Mouse (Mus musculus): ENCODE measurements at regions not wholly inside any gene's neighbourhood (a gene's known extent, or its start where the extent isn't known, plus 50 kb on each side); places are given as distances from the start of the nearest gene placed in this dataset.

DNA sequence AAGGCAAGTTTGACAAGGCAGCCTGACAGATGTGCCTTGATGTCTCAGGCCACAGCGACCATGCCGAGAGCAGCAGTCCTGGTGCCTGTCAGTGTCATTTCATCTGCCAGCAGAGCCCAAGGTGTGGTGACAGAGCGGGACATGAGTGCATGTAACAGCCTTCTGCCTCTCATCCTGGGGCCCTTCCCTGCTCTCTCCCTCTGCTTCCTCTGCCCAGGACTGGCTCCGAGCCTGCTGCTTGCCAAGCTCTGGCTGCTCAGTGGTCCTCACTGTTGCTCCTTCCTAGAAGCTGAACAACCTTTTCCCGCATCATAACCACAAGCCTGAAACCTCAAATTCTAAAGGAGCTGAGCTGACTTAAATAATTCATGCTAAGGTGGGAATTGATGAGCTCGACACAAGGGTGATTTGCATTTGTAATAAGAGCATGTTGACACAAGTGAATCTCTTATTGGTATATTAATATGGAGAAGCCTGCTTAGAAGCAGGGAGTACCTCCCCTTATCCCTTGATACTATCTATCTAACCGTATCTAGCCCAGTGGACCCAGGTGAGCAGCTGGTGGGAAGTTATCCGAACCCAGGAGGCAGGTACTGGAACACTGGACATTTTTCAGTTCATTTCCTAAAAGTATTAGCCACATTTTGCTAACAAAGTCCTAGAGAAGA, 186.8 kb downstream of the Stk31 start:
- no peaks in the 10 kb centered on the region for H3K4me1 ChIP-seq (ENCODE audit: control insufficient read depth, insufficient read depth, low read length)
- no peaks in the 10 kb centered on the region for H3K36me3 ChIP-seq (ENCODE audit: control insufficient read depth, insufficient read depth, low read length)
- WGBS, result 69% methylated on average over 8 of the region's 8 CpGs
- no peak for ATAC-seq
- H3K9me3 ChIP-seq (ENCODE audit: control insufficient read depth, low read length), result no peaks in the 10 kb centered on the region
- H3K27ac ChIP-seq (ENCODE audit: low read length), result no peak overlapping the region
- H3K27me3 ChIP-seq (replicated peaks; ENCODE audit: control insufficient read depth, insufficient read depth, low read length), result no peaks in the 10 kb centered on the region
- no peak overlapping the region for H3K4me2 ChIP-seq (ENCODE audit: low read depth, low read length)
- no peak overlapping the region for H3K9ac ChIP-seq (ENCODE audit: low read depth, low read length)
- H3K4me3 ChIP-seq (ENCODE audit: low read length), result no peak overlapping the region

- no peak overlapping the region for H3K27ac ChIP-seq (ENCODE audit: low read length)
- no peak overlapping the region for H3K4me2 ChIP-seq (ENCODE audit: low read depth, low read length)
- H3K4me1 ChIP-seq (ENCODE audit: control insufficient read depth, insufficient read depth, low read length), result no peaks in the 10 kb centered on the region
- ATAC-seq, result no peak
- 50% methylated on average over 5 of the region's 5 CpGs for WGBS
- H3K9ac ChIP-seq (ENCODE audit: low read depth, low read length), result no peak overlapping the region
- no peaks in the 10 kb centered on the region for H3K27me3 ChIP-seq (replicated peaks; ENCODE audit: control insufficient read depth, insufficient read depth, low read length)
- no peaks in the 10 kb centered on the region for H3K36me3 ChIP-seq (ENCODE audit: control insufficient read depth, insufficient read depth, low read length)
- no peak overlapping the region for H3K4me3 ChIP-seq (ENCODE audit: low read length)
- no peaks in the 10 kb centered on the region for H3K9me3 ChIP-seq (ENCODE audit: control insufficient read depth, low read length)
Observed at GRCm38 (mm10) chr6:49586553-49586952, 191.1 kb downstream of the Stk31 start.

DNA sequence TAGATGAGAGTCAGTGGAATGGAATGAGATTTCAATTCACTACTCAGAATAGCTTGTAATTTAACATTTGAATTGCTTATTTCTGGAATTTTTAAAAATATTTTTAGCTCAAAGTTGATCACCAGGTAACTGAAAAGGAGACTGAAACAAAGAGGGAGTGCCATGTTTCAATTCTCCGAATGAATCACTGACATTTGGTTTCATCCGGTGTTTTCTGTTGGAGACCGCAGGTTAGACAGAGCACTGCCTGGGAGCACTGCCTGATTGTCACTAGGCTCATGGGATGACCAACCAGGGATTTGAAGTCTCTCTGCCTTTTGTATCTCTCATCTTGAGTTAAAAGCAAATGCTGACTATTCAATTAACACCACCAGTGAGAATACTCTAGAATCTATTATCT, 193.3 kb downstream of the Stk31 start:
- no peaks in the 10 kb centered on the region for H3K9me3 ChIP-seq (ENCODE audit: control insufficient read depth, low read length)
- 96% methylated on average over 3 of the region's 3 CpGs for WGBS

DNA sequence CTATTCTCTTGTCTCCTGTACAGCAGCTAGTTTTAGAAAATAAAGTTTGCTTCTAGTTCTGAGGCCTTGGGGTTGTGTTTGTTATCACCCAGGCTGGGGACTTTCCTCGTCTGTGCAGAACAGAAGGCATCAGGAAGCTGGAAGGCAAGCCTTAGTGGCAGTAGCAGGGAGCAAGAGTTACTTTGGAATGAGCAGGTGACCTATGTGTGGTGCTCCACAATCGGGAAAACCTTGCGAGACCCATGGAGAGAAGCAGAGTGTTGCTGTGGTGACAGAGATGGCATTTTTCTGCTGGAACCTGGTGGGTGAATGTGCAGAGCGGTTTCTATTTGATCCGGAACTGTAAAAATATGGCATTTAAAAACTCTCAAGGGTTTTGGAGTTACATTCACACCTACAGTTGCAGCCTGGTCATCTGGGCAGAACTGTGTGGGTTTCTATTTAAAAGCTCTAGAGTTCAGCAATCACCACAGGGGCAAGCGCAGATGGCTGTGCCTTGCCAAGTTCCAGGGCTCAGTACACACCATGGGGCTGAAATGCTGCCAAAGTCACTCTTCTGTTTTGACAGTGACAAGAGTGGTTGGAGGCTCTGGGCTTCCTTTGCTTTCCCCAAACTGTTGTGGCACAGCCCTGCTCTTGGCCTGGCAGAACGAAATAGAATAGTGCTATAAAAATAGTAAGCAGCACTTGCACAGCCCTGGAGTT, 195.7 kb downstream of the Stk31 start:
- Histone ChIP-seq H3K4me2 (ENCODE audit: low read depth, low read length) (no peak overlapping the region), H3K9ac (ENCODE audit: low read depth, low read length) (no peak overlapping the region), H3K4me3 (ENCODE audit: low read length) (no peak overlapping the region), H3K27ac (ENCODE audit: low read length) (no peak overlapping the region), H3K36me3 (ENCODE audit: control insufficient read depth, insufficient read depth, low read length) (no peaks in the 10 kb centered on the region), H3K27me3 (replicated peaks; ENCODE audit: control insufficient read depth, insufficient read depth, low read length) (no peaks in the 10 kb centered on the region), H3K9me3 (ENCODE audit: control insufficient read depth, low read length) (no peaks in the 10 kb centered on the region), H3K4me1 (ENCODE audit: control insufficient read depth, insufficient read depth, low read length) (no peaks in the 10 kb centered on the region)
- no peak for ATAC-seq
- WGBS, result 80% methylated on average over 7 of the region's 7 CpGs

More for the DNA sequence above, 193.3 kb downstream of the Stk31 start:
- no peak overlapping the region for H3K27ac ChIP-seq (ENCODE audit: low read length)
- H3K9ac ChIP-seq (ENCODE audit: low read depth, low read length), result no peak overlapping the region
- H3K4me1 ChIP-seq (ENCODE audit: control insufficient read depth, insufficient read depth, low read length), result no peaks in the 10 kb centered on the region
- no peak for ATAC-seq
- H3K4me3 ChIP-seq (ENCODE audit: low read length), result no peak overlapping the region
- H3K36me3 ChIP-seq (ENCODE audit: control insufficient read depth, insufficient read depth, low read length), result no peaks in the 10 kb centered on the region
- no peak overlapping the region for H3K4me2 ChIP-seq (ENCODE audit: low read depth, low read length)
- no peaks in the 10 kb centered on the region for H3K27me3 ChIP-seq (replicated peaks; ENCODE audit: control insufficient read depth, insufficient read depth, low read length)

GRCm38 (mm10) chr6:49591632-49592000, 196.2 kb downstream of the Stk31 start:
- H3K4me2 ChIP-seq (ENCODE audit: low read depth, low read length), result no peak overlapping the region
- H3K4me3 ChIP-seq (ENCODE audit: low read length), result no peak overlapping the region
- no peaks in the 10 kb centered on the region for H3K9me3 ChIP-seq (ENCODE audit: control insufficient read depth, low read length)
- no peaks in the 10 kb centered on the region for H3K27me3 ChIP-seq (replicated peaks; ENCODE audit: control insufficient read depth, insufficient read depth, low read length)
- H3K4me1 ChIP-seq (ENCODE audit: control insufficient read depth, insufficient read depth, low read length), result no peaks in the 10 kb centered on the region
- 79% methylated on average over 2 of the region's 2 CpGs for WGBS
- H3K27ac ChIP-seq (ENCODE audit: low read length), result no peak overlapping the region
- no peak overlapping the region for H3K9ac ChIP-seq (ENCODE audit: low read depth, low read length)
- no peaks in the 10 kb centered on the region for H3K36me3 ChIP-seq (ENCODE audit: control insufficient read depth, insufficient read depth, low read length)
- ATAC-seq, result no peak

DNA sequence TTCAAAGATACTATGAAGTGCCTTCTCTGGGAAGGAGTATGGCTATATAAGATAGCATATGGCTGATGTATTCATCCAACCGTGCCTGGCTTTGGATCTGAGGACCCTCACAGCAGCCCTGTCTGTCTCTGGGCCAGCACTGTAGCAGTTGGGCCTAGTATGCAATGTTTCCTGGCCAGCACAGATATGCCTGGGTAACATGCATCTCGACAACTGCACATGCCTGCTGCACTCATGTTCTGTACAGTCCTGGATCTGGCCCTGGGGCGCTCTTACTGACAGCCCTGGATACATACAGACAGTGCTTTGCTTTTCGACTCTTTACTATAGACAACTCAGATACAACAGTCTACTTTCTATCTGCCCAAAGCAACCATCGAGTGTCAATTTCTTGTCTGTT, 197.3 kb downstream of the Stk31 start:
- ATAC-seq, result no peak
- no peaks in the 10 kb centered on the region for H3K4me1 ChIP-seq (ENCODE audit: control insufficient read depth, insufficient read depth, low read length)

GRCm38 (mm10) chr6:49603201-49603600, 207.8 kb downstream of the Stk31 start:
- whole genome bisulfite sequencing, result 67% methylated on average over 1 of the region's 1 CpGs
- no peak overlapping the region for H3K4me2 ChIP-seq (ENCODE audit: low read depth, low read length)
- no peak for ATAC-seq

More for the DNA sequence above, 197.3 kb downstream of the Stk31 start:
- Histone ChIP-seq H3K4me3 (ENCODE audit: low read length) (no peak overlapping the region), H3K4me2 (ENCODE audit: low read depth, low read length) (no peak overlapping the region), H3K27ac (ENCODE audit: low read length) (no peak overlapping the region), H3K27me3 (replicated peaks; ENCODE audit: control insufficient read depth, insufficient read depth, low read length) (no peaks in the 10 kb centered on the region), H3K9me3 (ENCODE audit: control insufficient read depth, low read length) (no peaks in the 10 kb centered on the region), H3K9ac (ENCODE audit: low read depth, low read length) (no peak overlapping the region), H3K36me3 (ENCODE audit: control insufficient read depth, insufficient read depth, low read length) (no peaks in the 10 kb centered on the region)
- 87% methylated on average over 5 of the region's 5 CpGs for WGBS

DNA sequence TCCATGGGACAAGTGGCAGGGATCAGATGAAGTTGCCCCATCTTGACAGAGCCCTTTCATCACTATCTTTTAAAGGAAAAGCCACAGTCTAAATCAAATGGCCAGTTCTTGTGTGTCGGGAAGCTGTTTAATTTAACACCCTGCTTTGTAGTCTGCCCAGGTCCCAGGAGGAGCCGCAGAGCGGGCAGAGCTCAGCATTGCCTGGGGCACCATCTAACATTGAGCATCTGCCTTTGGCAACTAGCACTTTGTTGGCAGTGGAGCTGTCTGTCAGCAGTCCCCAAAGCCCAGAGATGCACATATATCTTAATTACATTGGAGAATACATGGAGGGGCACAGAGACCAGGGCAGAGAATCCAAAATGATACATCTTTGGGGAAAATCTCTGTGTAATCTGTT, 208.4 kb downstream of the Stk31 start:
- no peak for ATAC-seq
- 67% methylated on average over 3 of the region's 3 CpGs for WGBS

More at GRCm38 (mm10) chr6:49603201-49603600, 207.8 kb downstream of the Stk31 start:
- no peak overlapping the region for H3K4me3 ChIP-seq (ENCODE audit: low read length)
- H3K27ac ChIP-seq (ENCODE audit: low read length), result no peak overlapping the region
- no peaks in the 10 kb centered on the region for H3K9me3 ChIP-seq (ENCODE audit: control insufficient read depth, low read length)
- no peaks in the 10 kb centered on the region for H3K4me1 ChIP-seq (ENCODE audit: control insufficient read depth, insufficient read depth, low read length)
- no peaks in the 10 kb centered on the region for H3K27me3 ChIP-seq (replicated peaks; ENCODE audit: control insufficient read depth, insufficient read depth, low read length)
- no peaks in the 10 kb centered on the region for H3K36me3 ChIP-seq (ENCODE audit: control insufficient read depth, insufficient read depth, low read length)
- H3K9ac ChIP-seq (ENCODE audit: low read depth, low read length), result no peak overlapping the region

DNA sequence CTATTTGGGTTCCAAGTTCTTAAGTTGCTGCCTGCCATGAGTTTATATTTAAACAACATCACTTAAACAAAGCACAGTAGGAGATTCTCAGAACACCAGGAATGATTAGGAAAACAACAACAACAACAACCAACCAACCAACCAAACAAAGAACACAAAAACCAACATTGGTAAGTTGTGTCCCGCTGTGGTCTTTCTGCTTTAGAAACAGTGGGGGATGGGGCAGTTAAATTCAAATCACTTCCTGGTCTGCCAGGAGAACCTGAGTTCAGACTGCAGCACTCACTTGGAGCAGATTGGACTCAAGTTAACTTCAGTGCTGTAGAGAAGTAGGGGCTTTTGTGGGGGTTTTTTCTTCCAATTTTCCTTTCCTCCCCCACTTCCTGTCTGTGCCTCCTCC, 210.6 kb downstream of the Stk31 start:
- no peak overlapping the region for H3K4me3 ChIP-seq (ENCODE audit: low read length)
- 0% methylated on average over 1 of the region's 1 CpGs for WGBS
- no peaks in the 10 kb centered on the region for H3K4me1 ChIP-seq (ENCODE audit: control insufficient read depth, insufficient read depth, low read length)
- H3K9ac ChIP-seq (ENCODE audit: low read depth, low read length), result no peak overlapping the region
- H3K27ac ChIP-seq (ENCODE audit: low read length), result no peak overlapping the region
- H3K9me3 ChIP-seq (ENCODE audit: control insufficient read depth, low read length), result no peaks in the 10 kb centered on the region
- no peak for ATAC-seq
- no peaks in the 10 kb centered on the region for H3K36me3 ChIP-seq (ENCODE audit: control insufficient read depth, insufficient read depth, low read length)
- H3K27me3 ChIP-seq (replicated peaks; ENCODE audit: control insufficient read depth, insufficient read depth, low read length), result no peaks in the 10 kb centered on the region
- no peak overlapping the region for H3K4me2 ChIP-seq (ENCODE audit: low read depth, low read length)

More for the DNA sequence above, 208.4 kb downstream of the Stk31 start:
- Histone ChIP-seq H3K27me3 (replicated peaks; ENCODE audit: control insufficient read depth, insufficient read depth, low read length) (no peaks in the 10 kb centered on the region), H3K36me3 (ENCODE audit: control insufficient read depth, insufficient read depth, low read length) (no peaks in the 10 kb centered on the region), H3K9me3 (ENCODE audit: control insufficient read depth, low read length) (no peaks in the 10 kb centered on the region), H3K27ac (ENCODE audit: low read length) (no peak overlapping the region), H3K4me3 (ENCODE audit: low read length) (no peak overlapping the region), H3K4me2 (ENCODE audit: low read depth, low read length) (no peak overlapping the region), H3K9ac (ENCODE audit: low read depth, low read length) (no peak overlapping the region), H3K4me1 (ENCODE audit: control insufficient read depth, insufficient read depth, low read length) (no peaks in the 10 kb centered on the region)
